Mouse (Mus musculus) layer of hippocampus, adult 9-11 months (tissue): Measurements from ENCODE around the gene Uba7.

Source experiments
- DNase-seq: peaks from one replicate; pipeline ENCODE4 v3.0.0; 2022

Gene Uba7

DNA sequence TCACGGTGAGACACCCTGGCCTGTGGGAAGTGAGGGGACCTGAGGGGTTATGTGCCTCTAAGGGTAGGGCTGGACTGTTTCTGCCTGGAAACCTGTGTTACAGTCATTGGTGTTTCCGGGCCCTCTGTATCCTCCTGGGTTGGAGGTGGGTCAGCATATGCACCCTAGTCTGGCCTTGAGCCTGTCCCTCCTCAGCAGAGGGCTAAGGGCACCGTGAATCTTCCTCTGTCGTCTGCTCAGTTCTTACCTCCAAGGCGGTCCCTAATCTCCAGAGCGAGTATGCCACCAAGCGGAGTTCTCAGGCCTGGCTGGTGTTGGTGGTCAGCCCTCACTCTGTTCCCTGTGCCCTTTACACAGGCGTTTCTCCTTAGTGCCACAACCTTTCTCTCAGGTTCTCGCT lies 12.4 kb upstream of the Uba7 start:
- no peak for DNase-seq

DNA sequence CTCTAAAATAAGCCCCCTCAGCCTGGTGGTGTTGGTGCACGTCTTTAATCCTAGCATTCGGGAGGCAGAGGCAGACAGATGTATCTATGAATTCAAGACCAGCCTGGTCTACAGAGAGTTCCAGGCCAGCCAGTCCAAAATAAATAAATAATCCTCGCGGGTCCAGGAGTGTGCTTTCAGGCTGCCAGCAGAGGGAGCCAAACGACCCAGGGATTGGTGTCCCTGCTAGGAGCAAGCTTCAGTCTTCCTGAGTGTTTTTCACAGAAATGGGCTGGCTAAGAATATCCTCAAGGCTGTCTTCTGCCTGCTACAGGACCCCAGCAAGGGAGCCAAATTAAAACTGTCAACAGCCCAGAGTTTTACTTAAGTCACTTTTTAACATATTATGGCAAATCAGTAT lies 11.6 kb upstream of the Uba7 start:
- peak; percentile 75 for DNase-seq

DNA sequence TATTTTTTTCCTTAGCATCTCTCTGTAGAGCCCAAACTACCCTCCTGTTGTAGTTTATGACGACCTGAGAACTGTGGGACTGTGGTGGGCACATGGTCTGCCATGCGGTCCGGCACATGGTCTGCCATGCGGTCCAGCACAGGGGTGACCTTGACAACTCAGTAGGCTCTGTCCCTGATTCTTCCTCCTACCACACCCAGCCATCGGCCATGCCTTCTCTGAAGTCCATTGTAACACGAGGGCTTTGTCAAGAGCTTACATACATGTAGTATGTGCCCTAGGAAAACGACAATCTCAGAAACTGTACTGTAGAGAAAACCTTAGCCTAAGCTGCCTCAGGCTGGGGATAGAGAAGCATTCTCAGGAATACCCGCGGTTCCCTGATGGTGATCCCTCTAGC lies 10.6 kb upstream of the Uba7 start:
- DNase-seq, result no peak

DNA sequence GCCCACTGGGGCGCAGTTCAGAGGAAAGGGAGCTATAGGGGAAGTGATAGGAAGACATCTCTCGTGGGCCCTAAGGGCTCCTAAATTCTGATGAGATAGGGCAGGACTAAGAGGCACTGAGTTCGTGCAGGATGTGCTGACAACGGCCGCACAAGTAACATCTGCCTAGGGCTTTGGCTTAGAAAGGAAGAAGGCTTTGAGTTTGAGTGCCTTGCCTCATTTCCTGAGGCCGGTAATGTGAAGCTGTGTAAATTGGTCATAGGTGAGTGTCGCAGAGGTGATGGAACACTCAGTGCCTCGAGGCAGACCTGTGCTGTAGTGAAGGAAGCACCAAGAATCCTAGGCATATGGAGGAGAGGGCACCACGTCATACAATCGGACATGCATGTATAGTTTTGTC lies 8.6 kb upstream of the Uba7 start:
- no peak for DNase-seq

DNA sequence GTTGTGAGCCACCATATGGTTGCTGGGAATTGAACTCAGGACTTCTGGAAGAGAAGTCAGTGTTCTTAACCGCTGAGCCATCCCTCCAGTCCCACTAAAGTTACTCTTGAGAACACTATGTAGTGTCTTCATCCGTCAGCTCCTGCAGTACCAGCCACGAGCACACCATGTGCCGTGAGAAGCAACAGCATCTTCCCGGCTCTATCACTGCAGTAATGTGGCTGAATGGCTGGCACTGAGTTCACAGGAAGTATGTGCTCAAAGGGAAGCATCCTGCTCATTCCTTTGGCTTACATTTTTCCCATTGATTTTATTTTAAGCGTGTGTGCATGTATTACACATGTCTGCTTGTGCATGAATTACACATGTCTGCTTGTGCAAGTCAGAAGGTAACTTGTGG lies 7.9 kb upstream of the Uba7 start:
- DNase-seq, result no peak

DNA sequence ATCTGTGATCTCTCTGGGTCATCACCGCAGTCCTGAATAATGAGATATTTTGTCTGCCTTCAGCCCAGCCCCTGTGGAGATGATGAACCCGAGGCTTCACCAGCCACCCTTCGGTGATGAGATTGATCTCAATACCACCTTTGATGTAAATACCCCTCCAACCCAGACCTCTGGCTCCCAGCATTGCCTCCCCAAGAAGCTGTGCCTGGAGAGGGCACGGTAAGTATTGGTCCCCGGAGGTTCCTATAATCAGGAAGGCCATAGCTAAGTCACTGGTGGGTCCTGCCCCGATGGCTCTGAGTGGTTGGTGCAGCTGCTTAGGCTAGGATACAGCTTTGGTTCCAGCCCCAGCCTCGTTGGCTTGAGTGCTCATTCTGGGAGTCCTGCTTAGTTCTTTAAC lies 6.8 kb upstream of the Uba7 start:
- DNase-seq, result no peak

DNA sequence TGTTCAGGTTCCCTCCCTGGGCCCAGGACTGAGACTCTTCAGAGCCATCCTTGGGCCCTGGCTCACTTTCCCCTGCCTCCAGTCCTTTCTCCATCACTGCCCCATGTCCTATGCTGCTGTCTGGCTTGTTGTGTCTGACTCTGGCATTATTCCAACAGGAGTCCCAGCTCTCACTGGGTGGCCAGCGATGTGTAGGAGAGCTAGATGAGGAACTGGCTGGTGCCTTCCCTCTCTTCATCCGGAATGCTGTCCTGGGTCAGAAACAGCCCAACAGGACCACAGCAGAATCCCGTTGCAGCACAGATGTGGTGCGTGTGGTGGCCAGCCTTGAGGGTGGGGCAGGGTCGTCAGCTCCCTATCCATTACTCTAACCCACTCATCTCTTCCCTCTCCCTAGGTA lies 5.0 kb upstream of the Uba7 start:
- no peak for DNase-seq

DNA sequence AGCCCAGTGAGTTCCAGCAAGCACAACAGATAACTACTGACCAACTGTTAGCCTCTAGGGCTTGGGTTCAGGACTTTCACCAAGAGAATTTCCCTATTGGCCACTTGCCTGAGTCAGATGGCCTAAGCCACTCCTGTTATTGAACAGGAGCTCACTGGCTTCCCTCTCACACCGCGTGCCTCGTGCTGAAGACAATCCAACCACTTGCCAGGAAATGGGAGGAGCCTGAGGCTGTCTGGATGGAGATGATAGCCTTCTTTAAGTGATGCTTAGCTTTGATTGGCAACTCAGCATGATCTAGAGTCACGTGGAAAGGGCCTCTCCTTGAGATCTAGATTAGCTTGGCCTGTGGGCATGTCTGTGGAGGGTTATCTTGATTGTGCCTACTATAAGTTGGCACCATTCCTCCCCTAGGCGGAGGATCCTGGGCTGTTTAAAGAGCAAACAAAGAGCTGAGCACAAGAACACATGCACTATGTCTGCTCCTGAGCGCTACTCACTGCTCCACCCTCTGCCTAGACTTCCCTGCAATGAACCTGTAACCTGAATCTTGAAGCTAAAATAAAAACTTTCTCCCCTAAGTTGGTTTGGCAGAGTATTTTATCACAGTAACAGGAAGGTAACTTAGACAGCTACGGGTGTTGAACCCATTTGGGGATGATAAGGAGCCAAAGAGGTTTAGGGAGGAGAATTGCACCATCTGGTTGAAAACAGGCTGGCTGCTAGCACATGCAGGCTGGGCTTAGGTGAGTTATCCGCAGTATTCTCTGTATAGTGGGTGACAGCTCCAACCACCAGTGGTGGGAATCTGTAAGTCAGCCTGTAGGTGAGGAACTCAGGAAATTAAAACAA lies 3.4 kb upstream of the Uba7 start:
- DNase-seq, result no peak

DNA sequence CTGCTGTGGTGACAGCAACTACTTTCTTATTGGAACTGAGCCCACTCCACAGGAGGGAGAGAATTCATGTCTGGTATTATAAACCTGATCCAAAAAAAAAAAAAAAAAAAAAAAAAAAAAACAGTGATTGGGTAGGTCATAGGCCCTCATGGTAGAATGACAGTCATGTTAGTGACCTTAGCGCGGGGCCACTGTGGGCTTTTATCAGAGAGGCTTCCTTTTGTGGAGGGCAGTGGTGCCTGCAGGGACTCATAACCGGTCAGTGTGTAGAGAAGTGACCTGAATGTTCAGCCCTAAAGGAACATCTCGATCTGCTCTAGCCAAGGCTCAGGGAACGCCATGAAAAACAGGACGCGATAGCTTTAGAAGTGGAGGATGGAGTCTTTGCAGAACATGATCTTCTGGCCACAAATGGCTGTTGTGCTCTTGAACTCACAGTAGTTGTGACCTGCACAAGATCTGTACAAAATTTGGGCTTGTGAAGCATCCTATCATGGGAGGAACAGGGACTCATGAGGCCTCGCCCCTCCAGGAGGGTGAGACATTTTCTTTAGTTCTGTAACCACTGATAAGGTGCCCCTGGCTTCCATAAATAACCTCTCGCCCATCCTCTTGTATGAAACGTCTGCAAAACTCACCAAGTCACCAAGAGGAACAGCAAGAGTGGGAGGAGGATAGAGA lies 674 bp upstream of the Uba7 start:
- DNase-seq, result no peak

DNA sequence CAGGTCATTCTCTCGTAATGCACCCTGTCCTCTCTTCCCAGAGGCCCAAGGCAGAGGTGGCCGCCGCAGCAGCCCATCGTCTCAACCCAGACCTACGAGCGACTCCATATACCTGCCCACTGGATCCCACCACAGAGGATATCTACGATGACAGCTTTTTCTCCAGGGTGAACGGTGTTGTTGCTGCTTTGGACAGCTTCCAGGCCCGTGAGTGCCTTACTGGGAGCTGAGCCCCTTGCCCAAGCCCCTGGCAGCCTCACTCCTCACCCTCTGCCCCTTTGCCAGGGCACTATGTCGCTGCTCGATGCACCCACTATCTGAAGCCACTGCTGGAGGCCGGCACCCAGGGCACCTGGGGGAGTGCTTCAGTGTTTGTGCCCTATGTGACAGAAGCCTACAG lies 3.5 kb downstream of the Uba7 start:
- no peak for DNase-seq

DNA sequence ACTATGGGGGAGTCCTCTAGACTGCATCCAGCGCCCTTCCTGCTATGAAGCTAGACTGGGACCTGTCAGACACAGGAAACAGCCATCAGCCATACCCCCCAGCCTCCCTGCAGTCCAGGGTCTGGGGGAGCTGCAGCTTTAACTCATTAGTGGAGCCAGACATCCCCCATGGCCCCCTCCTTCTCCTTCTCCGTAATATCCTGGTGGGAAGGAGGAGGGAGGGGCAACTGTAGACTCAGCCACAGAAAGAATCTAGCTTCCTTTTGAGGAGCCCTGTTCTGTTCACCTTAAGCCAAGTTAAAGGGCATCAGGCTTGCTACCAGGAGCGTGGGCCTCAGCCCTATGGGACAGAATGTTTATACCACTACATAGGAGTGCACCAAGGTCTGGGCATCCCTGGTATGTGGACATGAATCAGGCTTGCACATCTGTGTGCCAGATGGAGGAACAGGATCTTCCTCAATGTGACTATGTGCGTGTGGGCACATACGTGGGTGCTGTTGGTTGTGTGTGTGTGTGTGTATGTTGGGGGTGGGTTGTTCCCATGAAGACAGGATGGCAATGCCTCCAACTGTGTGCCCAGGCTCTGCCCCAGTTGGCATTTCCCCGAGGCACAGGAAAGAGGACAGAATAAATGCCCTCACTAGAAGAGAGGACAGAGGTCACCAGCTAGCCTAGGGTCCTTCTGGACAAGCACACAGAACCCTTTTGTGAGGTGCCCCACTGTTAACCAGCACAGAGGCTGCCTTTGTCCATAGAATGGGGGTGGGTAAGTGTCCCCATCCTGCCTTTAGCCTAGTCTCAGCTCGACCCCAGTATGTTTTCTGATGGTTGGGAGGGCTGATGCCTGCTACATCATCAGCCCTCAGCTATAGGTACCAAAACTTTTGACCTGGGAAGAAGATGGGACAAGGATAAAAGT lies 6.6 kb downstream of the Uba7 start:
- DNase-seq, result peak; percentile 85

DNA sequence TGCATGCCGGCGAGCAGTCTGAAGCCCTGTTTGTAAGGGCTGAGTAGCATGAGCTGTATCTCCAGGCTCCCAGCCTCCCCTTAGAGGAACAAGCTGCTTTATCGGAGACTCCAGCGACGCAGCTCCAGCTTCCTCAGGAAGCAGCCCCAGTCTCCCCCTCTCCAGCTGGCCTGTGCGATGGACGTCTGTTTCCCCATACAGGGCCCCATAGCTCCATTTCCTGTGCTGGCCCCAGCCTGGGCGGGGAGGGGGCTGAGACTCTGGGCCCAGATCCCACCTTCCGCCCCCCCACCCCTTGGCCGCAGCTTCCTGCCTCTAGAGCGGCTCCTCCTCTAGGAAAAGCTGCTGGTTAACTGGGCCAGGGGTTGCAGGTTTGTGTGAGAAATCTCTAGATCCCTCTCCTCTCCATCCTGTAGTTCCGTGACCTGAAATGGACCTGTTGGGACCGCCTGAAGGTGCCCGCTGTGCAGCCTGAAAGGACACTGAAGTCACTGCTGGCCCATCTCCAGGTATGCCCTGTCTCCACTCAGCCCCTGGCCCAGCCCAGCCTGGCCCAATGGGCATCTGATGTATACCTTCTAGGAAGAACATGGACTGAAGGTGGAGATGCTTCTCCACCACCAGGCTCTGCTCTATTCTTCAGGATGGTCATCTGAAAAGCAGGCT lies 7.5 kb downstream of the Uba7 start, which contains the start of gene Gm20661:
Gene Gm20661 (plus strand): TSS at position 378 of the 666 bp plus-strand sequence.
- peak; percentile 86 for DNase-seq

DNA sequence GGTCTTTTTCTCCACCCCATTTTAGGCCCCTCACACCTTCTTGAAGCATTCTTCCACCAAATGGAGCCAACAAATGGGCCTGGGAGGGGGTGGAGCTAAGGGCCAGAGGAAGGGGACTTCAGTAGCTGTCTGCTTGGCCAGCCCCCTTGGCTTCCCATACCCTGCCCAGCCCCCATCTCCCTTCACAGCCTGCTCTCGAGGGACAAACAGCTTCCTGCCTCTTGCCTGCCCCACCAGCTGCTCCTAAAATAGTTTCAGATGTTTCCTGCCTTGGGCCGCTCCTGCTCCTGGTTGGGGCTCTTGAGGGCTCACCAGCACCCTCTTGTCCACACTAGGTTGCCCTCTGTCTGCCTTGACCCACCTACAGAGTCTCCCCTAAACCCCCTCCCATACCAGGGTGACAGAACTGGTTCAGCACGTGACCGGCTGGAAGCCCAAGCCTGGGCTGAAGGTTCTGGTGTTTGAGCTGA lies 8.2 kb downstream of the Uba7 start:
- DNase-seq, result peak; percentile 89

DNA sequence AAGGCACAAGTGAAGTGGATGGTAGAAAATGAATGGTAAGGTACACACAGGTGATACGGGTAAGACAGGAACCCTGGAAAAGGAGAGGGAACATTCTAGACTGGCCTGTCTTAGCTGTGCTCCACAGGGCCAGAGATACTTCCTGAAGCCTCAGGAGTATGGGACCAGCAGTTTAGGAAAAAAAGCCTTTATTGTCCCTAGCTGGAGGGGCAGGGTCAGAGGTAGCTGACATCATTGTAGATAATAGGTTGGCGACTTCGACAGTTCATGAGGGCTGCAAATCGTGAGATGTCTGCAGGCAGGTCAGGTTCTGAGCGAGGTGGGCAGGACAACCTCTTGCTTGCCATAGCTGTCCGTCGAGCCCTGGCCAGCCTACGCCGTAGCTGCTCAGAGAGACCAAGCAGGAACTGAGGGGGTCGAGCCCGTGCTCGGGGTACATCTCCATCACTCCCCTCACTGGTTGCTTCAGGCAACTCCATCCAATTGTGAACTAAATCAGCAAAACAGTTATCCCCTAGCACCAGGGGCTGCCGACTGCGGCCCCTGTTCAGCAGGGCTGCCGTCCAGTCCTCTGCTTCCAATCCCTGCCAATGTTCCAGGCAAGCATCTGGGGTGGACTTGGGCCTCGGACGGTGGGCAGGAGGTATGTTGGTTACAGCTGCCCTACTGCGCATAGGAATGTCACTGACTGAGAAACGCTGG lies 8.9 kb downstream of the Uba7 start:
- no peak for DNase-seq

DNA sequence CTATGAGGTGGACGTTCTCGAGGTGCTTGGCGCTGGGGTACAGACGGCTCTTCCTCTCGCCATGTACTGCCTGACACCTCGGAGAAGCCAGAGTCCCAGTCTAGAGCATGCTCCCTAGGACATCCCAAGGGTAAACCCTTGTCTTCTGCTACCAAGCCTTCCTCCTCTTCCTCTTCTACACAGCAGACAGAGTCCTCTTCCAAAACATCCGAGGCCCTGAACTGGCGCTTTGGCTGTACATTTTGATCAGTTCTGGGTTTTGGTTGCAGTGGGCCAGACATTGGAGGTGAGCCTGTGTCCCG lies 9.4 kb downstream of the Uba7 start:
- DNase-seq, result no peak

DNA sequence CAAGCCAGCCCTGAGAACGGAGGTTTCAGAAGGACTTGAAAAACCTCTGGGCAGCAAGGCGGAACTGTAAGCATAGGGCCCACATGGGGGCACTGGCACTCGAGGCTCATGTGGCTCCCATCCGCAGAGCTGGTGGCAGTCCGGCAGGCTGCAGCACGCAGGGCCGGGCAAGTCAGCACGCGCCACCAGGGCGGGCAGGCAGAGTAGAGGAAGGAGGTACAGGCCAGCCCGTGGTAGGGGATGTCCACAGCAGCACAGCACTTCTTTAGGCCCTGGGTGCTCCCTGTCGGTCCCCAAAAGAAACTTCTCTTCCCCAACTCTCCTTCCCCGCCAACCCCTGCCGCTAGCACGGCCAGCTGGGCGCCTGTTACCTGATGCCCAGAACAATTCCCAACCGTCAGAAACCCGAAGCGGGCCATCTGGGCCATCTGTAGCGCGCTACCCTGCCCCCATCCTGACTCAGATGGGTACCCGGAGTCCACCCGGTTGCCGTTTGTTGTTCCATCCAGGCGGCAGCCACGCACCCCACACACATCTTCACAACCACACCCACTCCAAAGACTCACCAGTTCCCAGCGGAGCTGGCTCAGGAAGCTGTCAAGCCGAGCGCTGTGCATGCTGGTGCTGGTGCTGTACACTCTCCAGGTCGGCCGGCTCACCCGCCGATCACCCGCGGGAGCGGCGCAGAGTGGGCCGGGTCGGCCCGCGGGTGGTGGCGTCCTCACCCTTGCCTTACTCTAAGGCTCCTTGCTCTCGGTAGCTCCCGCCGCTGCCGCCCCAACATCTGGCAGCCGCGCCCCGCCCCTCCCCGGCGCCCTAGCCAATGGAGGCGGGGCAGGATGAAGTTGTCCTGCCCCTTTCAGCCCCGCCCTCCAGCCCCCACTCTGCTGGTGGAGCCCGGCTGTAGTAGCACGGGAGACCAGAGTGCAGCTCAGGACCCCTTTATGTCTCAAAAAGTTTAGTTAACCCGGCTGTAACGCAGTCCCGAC lies 10.1 kb downstream of the Uba7 start, which contains the start of gene Inka1:
Gene Inka1 (minus strand): TSS at position 749 of the 989 bp plus-strand sequence.
- peak; percentile 89 for DNase-seq

DNA sequence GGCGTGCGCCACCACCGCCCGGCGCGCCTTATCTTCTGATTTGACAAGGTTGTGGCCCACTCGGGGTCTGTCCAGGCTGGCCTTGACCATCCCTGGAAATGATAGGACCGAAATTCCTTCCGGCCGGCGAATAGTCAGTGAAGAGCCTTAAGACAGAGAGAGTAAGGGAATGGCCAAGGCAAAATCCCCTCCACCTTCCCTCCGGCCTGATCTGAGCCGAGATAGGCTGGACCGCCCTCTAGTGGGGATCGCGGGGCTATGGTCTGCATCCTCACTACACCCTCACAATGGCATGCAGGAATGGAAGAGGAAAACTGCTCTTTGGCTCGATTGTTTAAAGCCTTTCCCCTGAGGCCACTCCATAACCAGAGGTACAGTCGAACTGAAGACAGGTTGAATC lies 11.1 kb downstream of the Uba7 start:
- DNase-seq, result peak; percentile 77

DNA sequence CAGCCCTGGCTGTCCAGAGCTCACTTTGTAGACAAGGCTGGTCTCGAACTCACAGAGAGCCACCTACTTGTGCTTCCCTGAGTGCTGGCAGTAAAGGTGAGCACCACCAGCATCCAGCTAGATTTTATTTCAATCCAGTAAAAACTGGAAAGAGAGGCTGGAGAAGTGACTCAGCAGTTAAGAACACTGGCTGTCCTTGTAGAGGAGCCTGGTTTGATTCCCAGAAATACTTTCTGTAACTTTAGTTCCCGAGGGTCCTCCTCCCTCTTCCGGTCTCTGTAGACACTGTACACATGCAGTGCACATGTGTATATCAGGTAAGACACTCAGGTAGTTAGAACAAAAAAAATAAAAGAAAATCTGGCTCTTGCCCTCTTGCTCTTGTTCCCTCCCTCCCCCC lies 12.6 kb downstream of the Uba7 start:
- no peak for DNase-seq

DNA sequence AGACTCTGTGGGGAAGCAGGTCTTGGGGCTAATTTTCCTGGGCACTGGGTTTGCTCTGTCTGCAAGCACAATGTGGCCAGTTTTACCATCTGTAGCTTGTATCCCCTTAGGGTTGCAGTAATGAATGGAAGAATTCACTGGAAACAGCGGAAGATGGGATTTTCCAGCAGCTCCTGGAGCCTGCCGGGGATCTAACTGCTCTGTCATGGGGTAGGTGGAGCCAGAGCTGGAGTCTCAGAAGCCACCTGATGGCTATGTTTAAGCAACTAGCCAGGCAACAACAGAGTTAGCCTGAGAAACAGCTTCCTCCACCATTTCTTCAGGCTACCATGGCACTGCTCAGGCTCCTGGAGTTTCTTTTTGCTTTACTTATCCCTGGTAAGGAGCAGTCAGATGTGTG lies 16.9 kb downstream of the Uba7 start, which contains the start of gene Cdhr4:
Gene Cdhr4 (plus strand): TSS at position 301 of the 400 bp plus-strand sequence.
- no peak for DNase-seq

DNA sequence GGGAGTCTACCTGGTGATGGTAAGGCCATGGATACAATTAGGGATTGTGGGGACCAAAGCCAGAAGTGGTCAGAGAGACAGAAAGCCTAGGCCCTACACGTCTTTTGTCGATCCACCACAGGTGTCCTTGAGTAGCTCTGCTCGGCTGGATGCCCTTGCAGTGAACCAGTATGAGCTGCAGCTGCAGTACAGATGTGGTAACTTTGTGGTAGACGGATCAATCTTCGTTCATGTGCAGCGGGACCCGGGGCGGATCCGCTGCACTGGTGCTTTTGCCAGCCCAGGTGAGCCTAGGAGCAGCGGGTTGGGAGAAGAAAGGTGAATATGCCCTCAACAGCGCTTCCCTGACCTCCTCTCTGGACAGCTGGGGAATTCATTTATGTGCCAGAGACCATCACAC lies 17.7 kb downstream of the Uba7 start:
- no peak for DNase-seq

DNA sequence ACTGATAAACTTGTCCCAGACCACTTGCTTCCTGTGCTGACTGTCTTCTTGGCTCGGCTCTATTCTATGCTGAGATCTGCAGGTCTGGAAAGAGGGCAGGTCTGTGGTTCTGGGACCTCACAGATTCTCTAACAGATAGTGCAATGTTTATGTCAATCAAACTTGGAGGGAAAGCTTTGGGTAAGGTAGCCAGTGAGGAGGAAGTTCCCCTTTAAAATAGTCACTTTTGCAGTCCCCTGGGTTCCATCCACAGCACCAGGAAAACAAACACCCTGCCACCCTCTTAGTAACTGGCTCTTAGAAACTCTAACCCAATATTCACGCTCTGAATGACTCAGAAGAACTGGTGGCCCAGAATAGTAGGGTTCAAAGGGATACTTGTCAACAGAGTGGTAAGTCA lies 19.2 kb downstream of the Uba7 start:
- no peak for DNase-seq
